Mouse (Mus musculus): Measurements from ENCODE around the gene Il1r1. TPM values are rescaled to one million over a fixed set of nuclear protein-coding genes. Genes with fewer than 3 reads are reported as not detected.

Il1r1 gene
- 0.71 and 1.0 TPM in 2 replicates for total RNA-seq (2014; rRNA removed)
- 0.49 and 0.63 TPM in 2 replicates for polyA plus RNA-seq (2015; fragmentation: Nextera tagmentation; extraction: Ambion mirVana)

DNA sequence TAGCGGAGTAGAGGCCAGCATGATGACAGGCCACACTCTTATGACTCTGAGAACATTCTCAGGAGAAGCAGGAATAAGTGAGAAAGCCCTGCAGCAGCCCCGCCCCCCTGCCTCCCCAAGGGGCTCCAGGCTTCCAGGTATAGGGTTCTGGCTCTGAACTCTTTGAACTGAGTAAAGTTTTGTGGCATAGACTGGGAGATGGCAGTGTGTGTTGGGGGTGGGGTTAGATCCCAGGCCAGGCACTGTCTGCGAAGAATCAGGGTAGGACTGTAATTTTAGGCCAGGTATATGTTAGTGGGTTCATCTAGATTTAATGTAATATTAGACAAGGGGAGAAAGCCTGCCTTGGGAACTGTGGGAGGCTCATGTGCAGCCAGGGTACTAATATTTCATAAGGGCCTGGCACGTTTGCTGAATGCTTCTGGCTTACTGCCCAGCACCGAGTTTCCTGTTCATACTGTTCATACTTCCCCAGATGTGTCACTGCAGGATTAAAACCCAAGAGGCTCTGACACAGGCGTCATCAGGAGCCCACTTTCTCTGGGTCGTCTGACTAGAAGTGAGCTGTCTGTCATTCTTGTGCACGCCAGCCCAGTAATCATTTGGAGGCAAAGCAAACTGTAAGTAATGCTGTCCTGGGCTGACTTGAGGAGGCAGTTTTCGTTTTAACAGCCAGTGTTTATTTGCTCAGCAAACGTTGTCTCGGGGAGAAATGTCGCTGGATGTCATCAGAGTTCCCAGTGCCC is at the start of gene Il1r1:
TSS of gene Il1r1 (plus strand) at position 542 of the 746 bp plus-strand sequence.
- H3K4me1 ChIP-seq (ENCODE audit: insufficient read depth, low read length), result no peaks in the 10 kb centered on the region
- no peaks in the 10 kb centered on the region for H3K27me3 ChIP-seq (ENCODE audit: insufficient read depth, low read length)
- ATAC-seq (ENCODE audit: low FRiP score) (no peak), DNase-seq (ENCODE audit: low spot score) (peak; percentile 37)
- H3K36me3 ChIP-seq (ENCODE audit: insufficient read depth, low read length), result no peaks in the 10 kb centered on the region
- WGBS, result 66% methylated on average over 12 of the region's 12 CpGs
- no peak within 1 kb of the TSS for H3K4me3 ChIP-seq (ENCODE audit: low read depth, low read length)
- TF ChIP-seq CTCF (IDR thresholded peaks at IDR 0.05), result no peak
- 0 out of 2 replicates have a peak, but pooled peaks cover under 1% of the 10 kb centered on the region for H3K9me3 ChIP-seq (ENCODE audit: low read length)
- H3K4me2 ChIP-seq (ENCODE audit: low read depth, low read length, poor library complexity, severe bottlenecking), result no peak within 1 kb of the TSS
- no peak within 1 kb of the TSS for H3K9ac ChIP-seq (replicated peaks; ENCODE audit: low read length, poor library complexity, severe bottlenecking)
- H3K27ac ChIP-seq (ENCODE audit: low read depth, low read length), result no peak within 1 kb of the TSS

DNA sequence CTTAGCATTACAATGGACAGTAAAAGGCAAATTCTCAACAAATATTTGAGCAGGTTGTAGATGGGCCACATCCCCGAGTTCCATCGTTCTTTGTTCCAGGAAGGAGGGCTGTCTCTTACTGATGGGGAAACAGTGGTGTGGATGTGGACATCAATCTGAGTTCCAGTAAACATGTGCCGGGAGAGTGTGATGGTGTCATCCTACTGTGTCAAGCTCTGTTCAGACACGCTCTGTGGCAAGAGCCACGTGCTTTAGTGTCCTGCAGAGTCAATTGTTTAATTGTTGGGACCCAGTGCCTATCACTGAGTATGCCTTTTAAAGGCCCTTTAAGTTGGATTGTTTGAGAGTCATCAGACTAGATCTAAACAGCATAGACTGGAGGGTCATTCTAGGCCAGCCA is 49.8 kb upstream of the Il1r1 start:
- Histone ChIP-seq H3K9ac (replicated peaks; ENCODE audit: low read length, poor library complexity, severe bottlenecking) (no peak overlapping the region), H3K36me3 (ENCODE audit: insufficient read depth, low read length) (no peaks in the 10 kb centered on the region), H3K9me3 (ENCODE audit: low read length) (no peaks in the 10 kb centered on the region), H3K27ac (ENCODE audit: low read depth, low read length) (no peak overlapping the region), H3K4me3 (ENCODE audit: low read depth, low read length) (no peak overlapping the region), H3K4me2 (ENCODE audit: low read depth, low read length, poor library complexity, severe bottlenecking) (no peak overlapping the region), H3K4me1 (ENCODE audit: insufficient read depth, low read length) (no peaks in the 10 kb centered on the region), H3K27me3 (ENCODE audit: insufficient read depth, low read length) (no peaks in the 10 kb centered on the region)
- ATAC-seq (ENCODE audit: low FRiP score) (no peak), DNase-seq (ENCODE audit: low spot score) (no peak)
- TF ChIP-seq CTCF (IDR thresholded peaks at IDR 0.05), result no peak
- 90% methylated on average over 5 of the region's 5 CpGs for WGBS

DNA sequence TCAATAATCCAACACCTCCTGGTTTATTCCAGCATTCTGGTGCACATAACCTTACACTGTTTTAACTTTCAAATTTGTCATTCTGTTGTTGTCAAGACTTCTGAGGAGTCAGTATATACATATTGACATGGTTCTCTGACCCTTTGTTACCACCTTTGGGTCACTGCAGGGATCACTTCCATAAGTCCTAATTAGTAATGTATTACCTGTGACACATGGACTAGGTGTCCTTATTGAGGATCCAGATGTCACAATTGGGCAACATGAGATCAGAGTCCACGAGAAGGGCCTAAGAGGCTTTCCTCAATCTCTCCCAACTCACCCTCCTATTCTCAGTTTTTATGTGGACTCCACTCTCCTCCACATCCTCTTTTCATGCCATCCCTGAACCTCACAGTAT is 49.1 kb upstream of the Il1r1 start:
- Histone ChIP-seq H3K4me2 (ENCODE audit: low read depth, low read length, poor library complexity, severe bottlenecking) (no peak overlapping the region), H3K27ac (ENCODE audit: low read depth, low read length) (no peak overlapping the region), H3K9ac (replicated peaks; ENCODE audit: low read length, poor library complexity, severe bottlenecking) (no peak overlapping the region), H3K36me3 (ENCODE audit: insufficient read depth, low read length) (no peaks in the 10 kb centered on the region), H3K9me3 (ENCODE audit: low read length) (no peaks in the 10 kb centered on the region), H3K27me3 (ENCODE audit: insufficient read depth, low read length) (no peaks in the 10 kb centered on the region), H3K4me3 (ENCODE audit: low read depth, low read length) (no peak overlapping the region), H3K4me1 (ENCODE audit: insufficient read depth, low read length) (no peaks in the 10 kb centered on the region)
- DNase-seq (ENCODE audit: low spot score) (no peak), ATAC-seq (ENCODE audit: low FRiP score) (no peak)
- no peak for TF ChIP-seq CTCF (IDR thresholded peaks at IDR 0.05)
- WGBS, result 96% methylated on average over 1 of the region's 1 CpGs

DNA sequence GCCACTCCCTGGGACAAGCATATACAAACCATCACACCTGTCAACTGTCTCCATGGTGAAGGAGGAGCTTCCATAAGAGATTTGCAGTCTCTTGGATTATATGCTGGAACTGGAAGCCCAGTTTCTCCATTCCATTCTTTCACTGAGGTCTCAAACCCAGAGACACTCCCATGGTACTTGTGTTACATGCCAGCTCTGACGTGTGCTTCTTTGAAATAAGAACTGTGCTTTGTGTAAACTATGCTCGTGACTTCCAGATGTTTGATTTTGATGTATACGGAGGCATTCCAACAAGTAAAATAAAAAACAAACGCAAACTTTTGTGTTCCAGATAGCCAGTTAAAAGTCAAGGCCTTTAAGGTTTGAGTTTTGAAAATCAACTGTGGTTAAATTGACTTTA is 45.8 kb upstream of the Il1r1 start:
- no peaks in the 10 kb centered on the region for H3K4me1 ChIP-seq (ENCODE audit: insufficient read depth, low read length)
- no peak for DNase-seq (ENCODE audit: low spot score)
- TF ChIP-seq CTCF (IDR thresholded peaks at IDR 0.05), result no peak
- H3K9ac ChIP-seq (replicated peaks; ENCODE audit: low read length, poor library complexity, severe bottlenecking), result no peak overlapping the region
- no peaks in the 10 kb centered on the region for H3K36me3 ChIP-seq (ENCODE audit: insufficient read depth, low read length)
- ATAC-seq (ENCODE audit: low FRiP score), result no peak
- no peak overlapping the region for H3K27ac ChIP-seq (ENCODE audit: low read depth, low read length)
- H3K27me3 ChIP-seq (ENCODE audit: insufficient read depth, low read length), result no peaks in the 10 kb centered on the region
- no peaks in the 10 kb centered on the region for H3K9me3 ChIP-seq (ENCODE audit: low read length)
- 78% methylated on average over 4 of the region's 4 CpGs for WGBS
- H3K4me2 ChIP-seq (ENCODE audit: low read depth, low read length, poor library complexity, severe bottlenecking), result no peak overlapping the region
- H3K4me3 ChIP-seq (ENCODE audit: low read depth, low read length), result no peak overlapping the region

DNA sequence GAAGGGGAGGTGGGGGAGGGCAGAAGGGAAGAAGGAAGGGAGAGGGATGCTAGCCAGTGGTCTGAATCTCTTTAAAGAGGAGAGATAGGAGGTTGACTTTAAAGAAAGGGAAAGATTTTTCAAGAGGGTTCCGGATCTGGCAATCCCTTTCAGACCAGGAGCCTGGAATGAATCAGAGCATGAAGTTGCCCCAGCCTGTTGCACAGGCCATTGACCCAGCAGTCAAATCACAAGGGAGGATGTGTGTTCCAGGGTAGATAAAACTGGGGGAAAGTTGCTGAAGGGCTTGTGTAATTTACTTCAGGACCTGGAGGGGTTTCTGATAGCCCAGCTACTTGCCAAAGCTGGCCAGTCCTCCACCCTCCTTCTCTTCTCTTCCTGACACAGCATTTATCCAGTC is 45.4 kb upstream of the Il1r1 start:
- no peak overlapping the region for H3K4me2 ChIP-seq (ENCODE audit: low read depth, low read length, poor library complexity, severe bottlenecking)
- no peak overlapping the region for H3K9ac ChIP-seq (replicated peaks; ENCODE audit: low read length, poor library complexity, severe bottlenecking)
- H3K9me3 ChIP-seq (ENCODE audit: low read length), result no peaks in the 10 kb centered on the region
- no peak for ATAC-seq (ENCODE audit: low FRiP score)
- H3K36me3 ChIP-seq (ENCODE audit: insufficient read depth, low read length), result no peaks in the 10 kb centered on the region
- no peak for TF ChIP-seq CTCF (IDR thresholded peaks at IDR 0.05)
- no peak overlapping the region for H3K27ac ChIP-seq (ENCODE audit: low read depth, low read length)
- no peak for DNase-seq (ENCODE audit: low spot score)
- WGBS, result 80% methylated on average over 1 of the region's 1 CpGs
- H3K4me3 ChIP-seq (ENCODE audit: low read depth, low read length), result no peak overlapping the region
- no peaks in the 10 kb centered on the region for H3K27me3 ChIP-seq (ENCODE audit: insufficient read depth, low read length)
- no peaks in the 10 kb centered on the region for H3K4me1 ChIP-seq (ENCODE audit: insufficient read depth, low read length)

DNA sequence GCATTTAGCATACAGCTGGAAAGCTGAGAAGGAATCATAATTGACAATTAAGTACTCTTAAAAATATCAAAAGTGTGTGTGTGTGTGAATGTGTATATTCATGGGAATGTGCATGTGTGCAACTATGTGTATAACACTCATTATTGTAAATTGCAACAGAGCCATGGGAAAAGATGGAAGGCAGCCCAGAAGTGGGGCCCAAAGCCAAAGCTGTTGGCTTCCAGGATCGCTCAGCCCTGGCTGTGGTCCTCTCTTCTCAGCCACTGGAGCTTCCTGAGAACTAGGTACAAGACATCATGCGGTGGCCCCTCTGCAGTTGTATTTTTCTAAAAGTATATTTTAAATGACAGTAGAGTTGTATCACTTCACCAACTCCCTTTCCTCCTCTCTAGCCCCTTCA is 44.0 kb upstream of the Il1r1 start:
- no peak overlapping the region for H3K9ac ChIP-seq (replicated peaks; ENCODE audit: low read length, poor library complexity, severe bottlenecking)
- 88% methylated on average over 2 of the region's 2 CpGs for WGBS
- no peaks in the 10 kb centered on the region for H3K9me3 ChIP-seq (ENCODE audit: low read length)
- ATAC-seq (ENCODE audit: low FRiP score), result no peak
- H3K4me1 ChIP-seq (ENCODE audit: insufficient read depth, low read length), result no peaks in the 10 kb centered on the region
- no peaks in the 10 kb centered on the region for H3K36me3 ChIP-seq (ENCODE audit: insufficient read depth, low read length)
- no peak overlapping the region for H3K4me2 ChIP-seq (ENCODE audit: low read depth, low read length, poor library complexity, severe bottlenecking)
- no peaks in the 10 kb centered on the region for H3K27me3 ChIP-seq (ENCODE audit: insufficient read depth, low read length)
- DNase-seq (ENCODE audit: low spot score), result no peak
- H3K4me3 ChIP-seq (ENCODE audit: low read depth, low read length), result no peak overlapping the region
- H3K27ac ChIP-seq (ENCODE audit: low read depth, low read length), result no peak overlapping the region
- TF ChIP-seq CTCF (IDR thresholded peaks at IDR 0.05), result no peak

Data from midbrain, postnatal 0 days (tissue).